Mouse (Mus musculus) forebrain, embryonic 16.5 days (tissue): ENCODE measurements around the gene Agbl5. TPM values are rescaled to one million over a fixed set of nuclear protein-coding genes. Genes with fewer than 3 reads are reported as not detected.
A peak's percentile ranks its signal among the peaks of the same experiment; 100 is the strongest.

Source experiments
- ATAC-seq: fragments of 200-750 bp; cut with Nextera tagmentation; 2 replicates; pipeline ENCODE4 v1.8.0; 2017; ENCODE audit warnings: mild to moderate bottlenecking, moderate library complexity
- H3K27ac ChIP-seq: fragments of 300-500 bp; sonication (generic); 2 replicates; pipeline ENCODE4 v1.5.1; 2014; ENCODE audit warnings: low read length, control low read depth
- H3K27me3 ChIP-seq: fragments of 300-500 bp; sonication (generic); replicated peaks from 2 replicates; pipeline ENCODE4 v1.6.1; 2014; ENCODE audit warnings: low read length; ENCODE audit not compliant: control insufficient read depth, insufficient read depth
- H3K36me3 ChIP-seq: fragments of 300-500 bp; sonication (generic); 2 replicates; pipeline ENCODE4 v1.6.1; 2014; ENCODE audit not compliant: control insufficient read depth, insufficient read depth
- H3K4me1 ChIP-seq: fragments of 300-500 bp; sonication (generic); replicated peaks from 2 replicates; pipeline ENCODE4 v1.6.1; 2014; ENCODE audit warnings: low read length; ENCODE audit not compliant: control insufficient read depth, insufficient read depth
- H3K4me2 ChIP-seq: fragments of 300-500 bp; sonication (generic); 2 replicates; pipeline ENCODE4 v1.6.1; 2014; ENCODE audit warnings: mild to moderate bottlenecking, low read length, control low read depth
- H3K4me3 ChIP-seq: fragments of 300-500 bp; sonication (generic); replicated peaks from 2 replicates; pipeline ENCODE4 v1.5.1; 2014; ENCODE audit warnings: mild to moderate bottlenecking, low read length, control low read depth
- H3K9ac ChIP-seq: fragments of 300-500 bp; sonication (generic); replicated peaks from 2 replicates; pipeline ENCODE4 v1.6.1; 2014; ENCODE audit warnings: low read depth, low read length, control low read depth
- H3K9me3 ChIP-seq: fragments of 300-500 bp; sonication (generic); 2 replicates; pipeline ENCODE4 v1.6.1; 2016; ENCODE audit warnings: low read length; ENCODE audit not compliant: control insufficient read depth
- WGBS: fragments of 180-500 bp; shearing (Covaris S2); extraction: QIAGEN DNeasy Blood & Tissue Kit; methylation state at CpG from one replicate; pipeline ENCODE4 v1.1.7; 2014; 5-methylcytosine and 5-hydroxymethylcytosine counted together
- polyA plus RNA-seq: library from polyadenylated mRNA; unstranded; fragments of >200 nt; fragmentation: Nextera tagmentation; extraction: Ambion mirVana; gene quantifications from 2 replicates; pipeline ENCODE4 v1.2.1, GENCODE M21; 2015

Gene Agbl5
- polyA plus RNA-seq, 1 experiment from 2014 or later = 22.7 TPM

DNA sequence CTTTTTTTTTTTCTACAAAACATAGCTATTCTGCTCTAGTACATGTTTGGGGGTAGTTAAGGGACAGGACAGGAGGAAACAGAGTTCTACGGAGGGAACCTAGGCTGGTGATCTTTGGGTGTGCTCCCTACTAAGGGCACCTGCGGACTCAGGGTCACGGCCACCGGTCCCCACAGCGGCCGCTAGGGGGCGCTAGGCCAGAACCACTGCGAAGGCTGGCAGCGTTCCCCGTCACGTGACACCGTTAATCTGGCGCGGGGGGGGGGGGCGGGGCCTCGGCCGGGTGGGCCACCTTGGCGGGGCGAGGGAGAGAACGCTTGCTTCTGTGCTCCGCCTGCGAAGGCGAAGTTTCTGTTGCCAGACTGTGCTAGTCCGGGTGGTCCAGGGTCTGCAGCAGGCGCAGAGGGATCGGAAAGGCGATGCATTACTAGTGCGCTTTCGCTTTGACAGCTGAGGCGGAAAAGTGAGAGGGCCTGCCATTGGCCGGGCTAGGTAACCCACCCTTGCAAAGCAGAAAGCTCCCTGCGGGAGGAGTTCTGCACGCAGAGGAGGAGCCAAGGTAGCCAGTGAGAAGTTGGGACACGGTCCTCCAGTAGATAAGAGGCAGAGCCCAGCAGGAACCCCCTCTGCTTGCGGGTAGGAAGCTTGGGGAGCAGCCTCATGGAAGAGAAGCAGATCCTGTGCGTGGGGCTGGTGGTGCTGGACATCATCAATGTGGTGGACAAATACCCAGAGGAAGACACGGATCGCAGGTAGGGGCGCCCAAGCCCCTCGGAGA lies 33.0 kb downstream of the Agbl5 start, which contains the start of gene Khk:
TSS of gene Khk (plus strand) at position 176 of the 778 bp plus-strand sequence.
- H3K27ac ChIP-seq = no peak within 1 kb of the TSS
- H3K4me3 ChIP-seq = peak within 1 kb of the TSS; percentile 51
- peak; percentile 76 for ATAC-seq
- H3K27me3 ChIP-seq = no peaks in the 10 kb centered on the region
- under 1% methylated on average over 40 of the region's 40 CpGs for WGBS
- H3K4me1 ChIP-seq = peaks cover 22% of the 10 kb centered on the region
- H3K36me3 ChIP-seq = no peaks in the 10 kb centered on the region
- no peaks in the 10 kb centered on the region for H3K9me3 ChIP-seq
- H3K4me2 ChIP-seq = peak within 1 kb of the TSS; percentile 62
- H3K9ac ChIP-seq = peak within 1 kb of the TSS; percentile 57

DNA sequence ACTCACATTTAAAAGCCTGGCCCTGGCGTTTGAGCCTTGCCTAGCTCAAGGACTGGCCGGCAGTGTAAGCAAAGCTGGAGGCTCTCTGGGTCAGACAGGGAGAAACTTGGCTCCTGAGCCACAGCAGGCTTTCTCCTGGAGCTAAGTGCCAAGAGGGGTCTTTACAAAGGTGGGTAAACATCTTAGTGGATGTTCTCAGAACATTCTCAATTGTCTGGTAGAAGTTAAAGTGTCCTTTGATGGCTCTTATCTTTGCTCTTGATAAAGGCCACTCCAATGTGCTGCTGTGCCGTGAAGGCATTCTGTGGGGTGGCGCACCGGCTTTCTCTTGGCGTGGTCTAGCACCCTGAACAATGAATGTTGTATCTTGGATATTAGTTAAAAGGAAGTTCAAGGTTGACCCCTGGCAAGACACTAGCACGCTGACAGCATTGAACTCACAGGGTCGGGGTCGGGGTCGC lies 34.1 kb downstream of the Agbl5 start:
- no peak overlapping the region; the same call in 1 of the 2 replicates for H3K4me2 ChIP-seq

GRCm38 (mm10) chr5:30923119-30923518 lies 34.6 kb downstream of the Agbl5 start:
- ATAC-seq = no peak
- Histone ChIP-seq H3K27ac (no peak overlapping the region), H3K36me3 (no peaks in the 10 kb centered on the region), H3K9me3 (no peaks in the 10 kb centered on the region), H3K9ac (no peak overlapping the region), H3K4me3 (no peak overlapping the region), H3K27me3 (no peaks in the 10 kb centered on the region), H3K4me1 (peaks cover 21% of the 10 kb centered on the region), H3K4me2 (no peak overlapping the region)
- WGBS = 90% methylated on average over 6 of the region's 6 CpGs

More for the DNA sequence above, 34.1 kb downstream of the Agbl5 start:
- peaks cover 21% of the 10 kb centered on the region for H3K4me1 ChIP-seq
- no peaks in the 10 kb centered on the region for H3K27me3 ChIP-seq
- no peak overlapping the region for H3K9ac ChIP-seq
- H3K9me3 ChIP-seq = no peaks in the 10 kb centered on the region
- 76% methylated on average over 10 of the region's 10 CpGs for WGBS
- no peaks in the 10 kb centered on the region for H3K36me3 ChIP-seq
- H3K27ac ChIP-seq = no peak overlapping the region
- no peak for ATAC-seq
- H3K4me3 ChIP-seq = no peak overlapping the region

GRCm38 (mm10) chr5:30924614-30925013 lies 36.1 kb downstream of the Agbl5 start:
- ATAC-seq = no peak
- Histone ChIP-seq H3K9me3 (no peaks in the 10 kb centered on the region), H3K4me1 (peaks cover 21% of the 10 kb centered on the region), H3K36me3 (no peaks in the 10 kb centered on the region), H3K4me2 (no peak overlapping the region), H3K4me3 (no peak overlapping the region), H3K27ac (no peak overlapping the region), H3K9ac (no peak overlapping the region), H3K27me3 (no peaks in the 10 kb centered on the region)
- 90% methylated on average over 8 of the region's 8 CpGs for WGBS

DNA sequence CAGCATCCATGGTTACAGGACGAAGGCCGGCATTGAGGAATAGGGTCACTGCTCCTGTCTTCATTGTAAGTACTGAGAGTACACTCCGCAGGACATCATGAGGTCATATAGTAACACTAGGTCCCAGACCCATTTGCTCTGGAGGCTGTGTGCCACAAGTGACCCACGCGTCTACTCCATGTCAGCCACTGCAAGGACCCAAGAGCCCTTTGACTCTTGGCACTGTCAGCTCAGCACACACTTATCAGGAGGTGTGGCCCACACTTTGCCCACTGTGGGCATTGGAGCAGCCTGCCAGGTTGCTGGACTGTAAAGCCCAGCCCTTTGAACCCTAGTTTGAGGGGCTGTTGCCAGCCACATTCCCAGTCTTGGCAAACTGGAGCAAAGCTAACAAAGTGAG lies 36.7 kb downstream of the Agbl5 start:
- H3K27me3 ChIP-seq = no peaks in the 10 kb centered on the region
- H3K9ac ChIP-seq = no peak overlapping the region
- 93% methylated on average over 5 of the region's 5 CpGs for WGBS
- no peak for ATAC-seq
- H3K4me1 ChIP-seq = peaks cover 19% of the 10 kb centered on the region
- no peak overlapping the region for H3K4me2 ChIP-seq
- H3K27ac ChIP-seq = no peak overlapping the region
- no peaks in the 10 kb centered on the region for H3K9me3 ChIP-seq
- no peaks in the 10 kb centered on the region for H3K36me3 ChIP-seq
- H3K4me3 ChIP-seq = no peak overlapping the region

DNA sequence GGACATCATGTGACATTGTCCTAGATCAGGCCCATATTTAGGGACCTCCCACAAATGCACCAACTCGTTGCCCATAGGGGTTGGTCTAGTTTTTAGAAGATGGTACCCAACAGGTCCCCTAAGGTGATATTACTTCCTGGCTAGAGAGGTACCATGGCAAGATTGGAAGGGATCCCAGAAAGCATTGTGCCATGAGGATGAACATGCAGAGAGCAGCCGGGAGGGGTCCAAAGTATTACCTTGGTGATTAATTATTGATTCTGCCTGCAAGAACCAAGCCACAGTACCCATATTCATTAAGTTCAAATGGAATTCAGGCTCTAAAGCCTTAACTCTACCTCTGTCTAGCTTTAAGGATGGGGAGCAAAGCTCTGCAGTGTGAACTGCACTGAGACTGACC lies 37.6 kb downstream of the Agbl5 start:
- Histone ChIP-seq H3K9ac (no peak overlapping the region), H3K27ac (no peak overlapping the region), H3K4me3 (no peak overlapping the region), H3K4me1 (peaks cover 13% of the 10 kb centered on the region), H3K9me3 (no peaks in the 10 kb centered on the region), H3K4me2 (no peak overlapping the region), H3K27me3 (no peaks in the 10 kb centered on the region), H3K36me3 (no peaks in the 10 kb centered on the region)
- no peak for ATAC-seq
- WGBS = 84% methylated on average over 2 of the region's 2 CpGs

GRCm38 (mm10) chr5:30927945-30928529 lies 39.5 kb downstream of the Agbl5 start:
- Histone ChIP-seq H3K4me3 (no peak overlapping the region), H3K4me1 (no peaks in the 10 kb centered on the region), H3K4me2 (peak overlapping the region; percentile 26), H3K27ac (no peak overlapping the region), H3K36me3 (no peaks in the 10 kb centered on the region), H3K9ac (no peak overlapping the region), H3K27me3 (no peaks in the 10 kb centered on the region), H3K9me3 (no peaks in the 10 kb centered on the region)
- WGBS = 38% methylated on average over 7 of the region's 7 CpGs
- ATAC-seq = peak; percentile 83

GRCm38 (mm10) chr5:30930121-30930520 lies 41.6 kb downstream of the Agbl5 start:
- ATAC-seq = peak; percentile 39

DNA sequence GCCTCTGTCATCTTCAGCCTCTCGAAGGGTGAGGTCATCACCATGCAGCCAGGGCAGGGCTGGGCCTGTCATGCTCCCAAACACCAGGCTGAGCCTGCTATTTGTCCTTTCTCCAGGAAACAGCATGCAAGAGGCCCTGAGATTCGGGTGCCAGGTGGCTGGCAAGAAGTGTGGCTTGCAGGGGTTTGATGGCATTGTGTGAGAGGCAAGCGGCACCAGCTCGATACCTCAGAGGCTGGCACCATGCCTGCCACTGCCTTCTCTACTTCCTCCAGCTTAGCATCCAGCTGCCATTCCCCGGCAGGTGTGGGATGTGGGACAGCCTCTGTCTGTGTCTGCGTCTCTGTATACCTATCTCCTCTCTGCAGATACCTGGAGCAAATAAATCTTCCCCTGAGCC lies 42.4 kb downstream of the Agbl5 start:
- Histone ChIP-seq H3K4me3 (no peak overlapping the region), H3K4me2 (no peak overlapping the region), H3K9me3 (no peaks in the 10 kb centered on the region), H3K36me3 (no peaks in the 10 kb centered on the region), H3K27me3 (no peaks in the 10 kb centered on the region), H3K27ac (no peak overlapping the region), H3K4me1 (no peaks in the 10 kb centered on the region), H3K9ac (no peak overlapping the region)
- 72% methylated on average over 6 of the region's 6 CpGs for WGBS
- no peak for ATAC-seq

More at GRCm38 (mm10) chr5:30930121-30930520, 41.6 kb downstream of the Agbl5 start:
- H3K27ac ChIP-seq = no peak overlapping the region
- no peaks in the 10 kb centered on the region for H3K9me3 ChIP-seq
- H3K4me2 ChIP-seq = no peak overlapping the region
- 42% methylated on average over 4 of the region's 4 CpGs for WGBS
- no peak overlapping the region for H3K4me3 ChIP-seq
- H3K9ac ChIP-seq = no peak overlapping the region
- no peaks in the 10 kb centered on the region for H3K27me3 ChIP-seq
- H3K4me1 ChIP-seq = no peaks in the 10 kb centered on the region
- no peaks in the 10 kb centered on the region for H3K36me3 ChIP-seq
